In genomic region chr17:28061472-28061871, GRCm38 (mm10) we compare ENCODE assay signal across 9 mouse cellular contexts. TPM values are rescaled to one million over a fixed set of nuclear protein-coding genes. Genes with fewer than 3 reads are reported as not detected.
A peak's percentile ranks its signal among the peaks of the same experiment; 100 is the strongest.
DNase-seq lines count a peak whose midpoint lies in the region; ATAC-seq and TF ChIP-seq lines count a peak whose summit lies in the region.
"Had no signal": no experiment of that assay in that cellular context is flagged by ENCODE, and none has a peak within 500 bp of the region (broad histone marks: within the 10 kb centered on the region; RNA-seq: fewer than 3 reads in every experiment).

No protein-coding gene starts in this region.

- H3K79me2 ChIP-seq in MEL (ENCODE audit: control insufficient read depth, insufficient read depth, low read length, poor library complexity) = no peaks in the 10 kb centered on the region; the same call in 1 of the 2 replicates

- H3K9me3 ChIP-seq in kidney, embryonic 14.5 days (ENCODE audit: control insufficient read depth, low read length) = no peaks in the 10 kb centered on the region
- no peaks in the 10 kb centered on the region for H3K9me3 ChIP-seq in MEL (replicated peaks; ENCODE audit: insufficient read depth, low read length)
- no peaks in the 10 kb centered on the region for H3K9me3 ChIP-seq in intestine, embryonic 14.5 days (ENCODE audit: control insufficient read depth, low read length)
- no peaks in the 10 kb centered on the region for H3K9me3 ChIP-seq in midbrain, embryonic 16.5 days (replicated peaks; ENCODE audit: control insufficient read depth, low read length, poor library complexity, severe bottlenecking)
- H3K9me3 ChIP-seq: megakaryocyte, embryonic 14.5 days had no signal

- no peak for TF ChIP-seq EP300 in MEL (IDR thresholded peaks at IDR 0.05; ENCODE audit: low read depth in 1 of 2, low read length in 2 of 2)

- DNase-seq in kidney, postnatal 10 days = peak; percentile 62
- DNase-seq in MEL (ENCODE audit: low read depth, low spot score) = peak; percentile 60
- DNase-seq in intestine, embryonic 14.5 days (ENCODE audit: low spot score) = no peak
- no peak for DNase-seq in c-Kit-positive CD71-positive TER-119-positive erythroid progenitor cells, embryonic 14.5 days (ENCODE audit: low spot score)
- DNase-seq in ovary, postnatal 36 days (ENCODE audit: low spot score) = no peak

- no peak overlapping the region for H3K27ac ChIP-seq in kidney, embryonic 14.5 days (ENCODE audit: low read depth, low read length)
- peak overlapping the region; percentile 13; the same call in 1 of the 2 replicates for H3K27ac ChIP-seq in MEL (ENCODE audit: control insufficient read depth, low read depth, low read length)
- no peak overlapping the region for H3K27ac ChIP-seq in intestine, embryonic 14.5 days (ENCODE audit: low read depth)
- H3K27ac ChIP-seq in midbrain, embryonic 16.5 days (ENCODE audit: low read length) = no peak overlapping the region

- no peak overlapping the region for H3K4me3 ChIP-seq in kidney, embryonic 14.5 days (ENCODE audit: low read length)
- no peak overlapping the region for H3K4me3 ChIP-seq in MEL (ENCODE audit: control insufficient read depth in 1 of 2, insufficient read depth in 1 of 2, low read depth in 2 of 2, low read length in 2 of 2)
- no peak overlapping the region for H3K4me3 ChIP-seq in intestine, embryonic 14.5 days (ENCODE audit: low read depth, low read length)
- H3K4me3 ChIP-seq in midbrain, embryonic 16.5 days (ENCODE audit: low read depth, low read length) = no peak overlapping the region
- H3K4me3 ChIP-seq: megakaryocyte, embryonic 14.5 days had no signal

- peak; percentile 26 for TF ChIP-seq RAD21 in MEL (IDR thresholded peaks at IDR 0.05; ENCODE audit: low read depth, low read length)

- H3K4me2 ChIP-seq in kidney, embryonic 14.5 days (replicated peaks; ENCODE audit: low read depth, low read length) = no peak overlapping the region
- H3K4me2 ChIP-seq in intestine, embryonic 14.5 days (ENCODE audit: low read length) = no peak overlapping the region
- H3K4me2 ChIP-seq in midbrain, embryonic 16.5 days (ENCODE audit: low read length) = no peak overlapping the region

- peaks cover 20% of the 10 kb centered on the region for H3K36me3 ChIP-seq in kidney, embryonic 14.5 days (ENCODE audit: control insufficient read depth, insufficient read depth, low read length)
- peaks cover 0 to 10% of the 10 kb centered on the region in 2 experiments; a peak in 2 of 4 replicates for H3K36me3 ChIP-seq in MEL (ENCODE audit: control insufficient read depth in 1 of 2, insufficient read depth in 2 of 2, low read length in 2 of 2)
- H3K36me3 ChIP-seq in intestine, embryonic 14.5 days (ENCODE audit: control insufficient read depth, insufficient read depth, low read length) = peaks cover 42% of the 10 kb centered on the region
- peaks cover 28% of the 10 kb centered on the region for H3K36me3 ChIP-seq in midbrain, embryonic 16.5 days (ENCODE audit: control insufficient read depth, insufficient read depth, low read length)

- no peaks in the 10 kb centered on the region for H3K4me1 ChIP-seq in kidney, embryonic 14.5 days (ENCODE audit: control insufficient read depth, insufficient read depth, low read length)
- H3K4me1 ChIP-seq in MEL (ENCODE audit: control insufficient read depth in 1 of 2, insufficient read depth in 2 of 2, low read length in 2 of 2) = peaks cover 0 to 11% of the 10 kb centered on the region in 2 experiments; a peak in 2 of 4 replicates
- H3K4me1 ChIP-seq in intestine, embryonic 14.5 days (replicated peaks; ENCODE audit: control insufficient read depth, insufficient read depth, low read length) = no peaks in the 10 kb centered on the region
- no peaks in the 10 kb centered on the region for H3K4me1 ChIP-seq in midbrain, embryonic 16.5 days (ENCODE audit: control insufficient read depth, insufficient read depth, low read length)

- no peaks in the 10 kb centered on the region for H3K27me3 ChIP-seq in kidney, embryonic 14.5 days (ENCODE audit: control insufficient read depth, insufficient read depth, low read length)
- no peaks in the 10 kb centered on the region for H3K27me3 ChIP-seq in MEL (ENCODE audit: control insufficient read depth in 1 of 2, insufficient read depth in 2 of 2, low read length in 2 of 2)
- no peaks in the 10 kb centered on the region for H3K27me3 ChIP-seq in intestine, embryonic 14.5 days (replicated peaks; ENCODE audit: control insufficient read depth, insufficient read depth, low read length)
- no peaks in the 10 kb centered on the region for H3K27me3 ChIP-seq in midbrain, embryonic 16.5 days (ENCODE audit: control insufficient read depth, insufficient read depth, low read depth, low read length)

- no peak for TF ChIP-seq POLR2A in MEL (IDR thresholded peaks at IDR 0.05; ENCODE audit: control insufficient read depth in 1 of 2, insufficient read depth in 1 of 2, low read depth in 1 of 2, low read length in 2 of 2, poor library complexity in 1 of 2)

- H3K9ac ChIP-seq in kidney, embryonic 14.5 days (ENCODE audit: low read depth, low read length) = no peak overlapping the region
- H3K9ac ChIP-seq in MEL (ENCODE audit: control insufficient read depth, low read depth, low read length, poor library complexity, severe bottlenecking) = no peak overlapping the region
- H3K9ac ChIP-seq in intestine, embryonic 14.5 days (ENCODE audit: low read length) = no peak overlapping the region
- H3K9ac ChIP-seq in midbrain, embryonic 16.5 days (ENCODE audit: low read depth, low read length) = peak overlapping the region; percentile 7; the same call in 1 of the 2 replicates

- WGBS in kidney, embryonic 14.5 days = 59% methylated on average over 7 of the region's 7 CpGs
- 51% methylated on average over 7 of the region's 7 CpGs for WGBS in intestine, embryonic 14.5 days
- 54% methylated on average over 7 of the region's 7 CpGs for WGBS in midbrain, embryonic 16.5 days

- TF ChIP-seq CTCF in MEL (IDR thresholded peaks at IDR 0.05 in 2 of 3, conservative IDR thresholded peaks at IDR 0.05 in 1 of 3; ENCODE audit: control insufficient read depth in 1 of 3, insufficient read depth in 1 of 3, low read depth in 2 of 3, low read length in 3 of 3, poor library complexity in 1 of 3, severe bottlenecking in 1 of 3) = peak; percentile 48 to 72 (median 66)

- ATAC-seq in kidney, embryonic 14.5 days (ENCODE audit: low FRiP score, low TSS enrichment) = no peak
- peak; percentile 43; the same call in 1 of the 2 replicates for ATAC-seq in common myeloid progenitor, adult 5-6 weeks (replicated peaks; ENCODE audit: low read depth, poor library complexity, severe bottlenecking)
- 0 out of 2 replicates have a peak, but pooled peaks have one; percentile 41 for ATAC-seq in intestine, embryonic 14.5 days (replicated peaks; ENCODE audit: low FRiP score, low TSS enrichment, low read depth)
- ATAC-seq in midbrain, embryonic 16.5 days = no peak

TF ChIP-seq in MEL, 35 proteins besides CTCF, POLR2A, EP300 and RAD21:
- TF ChIP-seq CHD2 (IDR thresholded peaks at IDR 0.05; ENCODE audit: low read length) (no peak), TBP (IDR thresholded peaks at IDR 0.05; ENCODE audit: low read depth, low read length) (no peak), USF1 (IDR thresholded peaks at IDR 0.05; ENCODE audit: low read depth, low read length) (no peak), MYC (IDR thresholded peaks at IDR 0.05; ENCODE audit: low read depth, low read length) (no peak), MAZ (IDR thresholded peaks at IDR 0.05; ENCODE audit: low read depth, low read length) (no peak), GATA1 (IDR thresholded peaks at IDR 0.05; ENCODE audit: low read depth, low read length) (no peak), POLR2AphosphoS2 (IDR thresholded peaks at IDR 0.05; ENCODE audit: low read length) (no peak), HCFC1 (IDR thresholded peaks at IDR 0.05; ENCODE audit: low read depth, low read length) (no peak), ZKSCAN1 (IDR thresholded peaks at IDR 0.05; ENCODE audit: low read depth, low read length) (no peak), ZC3H11A (IDR thresholded peaks at IDR 0.05; ENCODE audit: low read depth, low read length) (peak; percentile 17; the same call in 1 of the 2 replicates), SMC3 (IDR thresholded peaks at IDR 0.05; ENCODE audit: low read depth, low read length) (peak; percentile 70), NELFE (IDR thresholded peaks at IDR 0.05; ENCODE audit: low read depth, low read length) (no peak), ZMIZ1 (IDR thresholded peaks at IDR 0.05; ENCODE audit: low read depth, low read length) (no peak), E2F4 (IDR thresholded peaks at IDR 0.05; ENCODE audit: borderline replicate concordance, low read depth, low read length) (no peak)

RNA-seq across cellular contexts. Expression of gene Tcp11, which starts 19.0 kb away (rescaled TPM):
- polyA plus RNA-seq in kidney, embryonic 14.5 days (2014; fragmentation: Nextera tagmentation; extraction: Ambion mirVana) = 4.9 and 5.8 TPM in 2 replicates
- total RNA-seq in MEL (2012; rRNA removed) = 0.46 and 0.50 TPM in 2 replicates
- polyA plus RNA-seq in MEL (2012; ENCODE audit: insufficient read depth in 1 of 2, insufficient read length in 2 of 2, low read depth in 1 of 2, low replicate concordance in 2 of 2, missing spikeins in 1 of 2) = under 1 TPM in 1 of 2 experiments, not detected in 1; 0.82 TPM
- total RNA-seq in common myeloid progenitor, adult 5-6 weeks (2017) = 2.2 TPM in 1 of 2 replicates, not detected in the other
- polyA plus RNA-seq in intestine, embryonic 14.5 days (2014; fragmentation: Nextera tagmentation; extraction: Ambion mirVana) = 0.73 and 1.4 TPM in 2 replicates
- polyA plus RNA-seq in midbrain, embryonic 16.5 days (2015; fragmentation: Nextera tagmentation; extraction: Ambion mirVana) = 2.0 TPM in 2 replicates

Comparison
In these comparisons a context has a peak if more than half of its experiments do, and no peak if none do; other contexts are left out.
1. DNase-seq: peak in kidney, postnatal 10 days (single experiment) and MEL (single experiment); none in intestine, embryonic 14.5 days (single experiment), c-Kit-positive CD71-positive TER-119-positive erythroid progenitor cells, embryonic 14.5 days (single experiment) and ovary, postnatal 36 days (single experiment).
2. ATAC-seq: peak in common myeloid progenitor, adult 5-6 weeks (single experiment) and intestine, embryonic 14.5 days (single experiment); none in kidney, embryonic 14.5 days (single experiment) and midbrain, embryonic 16.5 days (single experiment).